Mouse (Mus musculus) ES-E14 (cell line): ENCODE measurements around the gene Cradd. TPM values are rescaled to one million over a fixed set of nuclear protein-coding genes. Genes with fewer than 3 reads are reported as not detected.

Experiments used
- DNase-seq: peaks from one replicate; pipeline ENCODE4 v3.0.0-alpha.2; 2013; ENCODE audit warnings: low read depth, low spot score
- H3K27ac ChIP-seq: 2 replicates; pipeline ENCODE4 v1.5.1; 2012; ENCODE audit warnings: low read depth, mild to moderate bottlenecking, low read length, moderate library complexity, mixed read lengths; ENCODE audit not compliant: poor library complexity, insufficient read depth, severe bottlenecking
- H3K36me3 ChIP-seq: 2 replicates; pipeline ENCODE4 v1.6.1; 2012; ENCODE audit warnings: mild to moderate bottlenecking, low read length, moderate library complexity, mixed read lengths; ENCODE audit not compliant: control insufficient read depth, poor library complexity, insufficient read depth, severe bottlenecking
- H3K4me1 ChIP-seq, 2 experiments: fragments of 150-350 bp in 1 of 2; sonication (generic) in 1 of 2; 2 replicates each; pipeline ENCODE4 v1.6.1; 2012; ENCODE audit warnings: low read length in 2 of 2, mild to moderate bottlenecking in 1 of 2, mixed read lengths in 1 of 2; ENCODE audit not compliant: control insufficient read depth in 2 of 2, insufficient read depth in 2 of 2, poor library complexity in 1 of 2
- H3K4me3 ChIP-seq, 2 experiments: fragments of 150-350 bp in 1 of 2; sonication (generic) in 1 of 2; 2 replicates each; pipeline ENCODE4 v1.5.1; 2012; ENCODE audit warnings: low read length in 2 of 2, low read depth in 1 of 2, mild to moderate bottlenecking in 1 of 2, mixed read lengths in 1 of 2; ENCODE audit not compliant: insufficient read depth in 1 of 2, poor library complexity in 1 of 2, severe bottlenecking in 1 of 2
- H3K9ac ChIP-seq: 2 replicates; pipeline ENCODE4 v1.6.1; 2012; ENCODE audit warnings: low read depth, mild to moderate bottlenecking, low read length, mixed read lengths; ENCODE audit not compliant: poor library complexity, insufficient read depth, severe bottlenecking
- H3K9me3 ChIP-seq: fragments of 150-350 bp; sonication (generic); 2 replicates; pipeline ENCODE4 v1.6.1; 2012; ENCODE audit warnings: low read depth, mild to moderate bottlenecking, low read length; ENCODE audit not compliant: control insufficient read depth, insufficient read depth
- CHD2 ChIP-seq: IDR thresholded peaks from 2 replicates; pipeline ENCODE4 v1.6.1; 2014; ENCODE audit warnings: mild to moderate bottlenecking, low read depth, low read length, inconsistent platforms
- HCFC1 ChIP-seq: IDR thresholded peaks from 2 replicates; pipeline ENCODE4 v1.6.1; 2012; ENCODE audit warnings: low read length, inconsistent platforms, borderline replicate concordance; ENCODE audit not compliant: insufficient read depth
- MAFK ChIP-seq: IDR thresholded peaks from 2 replicates; pipeline ENCODE4 v1.6.1; 2014; ENCODE audit warnings: mild to moderate bottlenecking, low read depth, low read length, inconsistent platforms; ENCODE audit not compliant: insufficient read depth
- ZC3H11A ChIP-seq: IDR thresholded peaks from 2 replicates; pipeline ENCODE4 v1.6.1; 2012; ENCODE audit warnings: low read depth, mild to moderate bottlenecking, inconsistent platforms, low read length, borderline replicate concordance
- ZNF384 ChIP-seq: IDR thresholded peaks from 2 replicates; pipeline ENCODE4 v1.6.1; 2012; ENCODE audit warnings: low read depth, low read length, inconsistent platforms
- in situ Hi-C, 2 experiments: fragments of 600-800 bp; cut with MboI; formaldehyde crosslinking; loops; one replicate each; pipeline ENCODE4 v1.15.1; 2025; ENCODE audit warnings: low sequenced_read_pairs in 2 of 2, inconsistent platforms in 1 of 2; ENCODE audit not compliant: unreplicated experiment in 2 of 2
- total RNA-seq: library from RNA; depleted of rRNA; stranded (reverse); fragments of 300-350 nt; gene quantifications from 2 replicates; pipeline ENCODE4 v1.2.3, GENCODE M21; 2012

Gene Cradd
- total RNA-seq, 1 experiment: 8.4 TPM

DNA sequence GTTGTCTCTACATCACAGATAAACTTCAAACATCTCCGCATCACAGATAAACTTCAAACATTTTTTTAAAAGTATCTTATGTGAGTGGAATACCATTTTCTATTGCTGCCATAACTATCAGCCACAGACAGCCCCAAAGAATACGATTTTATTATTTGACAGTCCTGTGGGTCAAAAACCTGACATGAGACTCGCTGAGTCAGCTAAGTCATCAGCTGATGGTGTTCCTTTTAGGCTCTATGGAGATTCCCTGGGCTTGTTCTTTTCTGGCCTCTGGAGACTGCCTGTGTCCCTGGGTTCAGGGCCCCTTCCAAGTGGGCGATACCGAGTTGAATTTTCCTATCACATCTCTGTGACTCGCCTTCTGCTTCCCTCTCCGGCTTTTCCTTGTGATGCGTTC, 112.3 kb downstream of the Cradd start:
- in situ Hi-C loops: no loop called here
- H3K9ac ChIP-seq: no peak overlapping the region
- TF ChIP-seq MAFK (peak; percentile 77), CHD2 (no peak), HCFC1 (no peak), ZNF384 (no peak)
- H3K4me3 ChIP-seq: no peak overlapping the region
- no peaks in the 10 kb centered on the region for H3K36me3 ChIP-seq
- no peak for DNase-seq
- H3K4me1 ChIP-seq: peaks cover 3 to 7% of the 10 kb centered on the region in 2 experiments; a peak in 1 of 4 replicates
- H3K27ac ChIP-seq: no peak overlapping the region
- H3K9me3 ChIP-seq: no peaks in the 10 kb centered on the region

DNA sequence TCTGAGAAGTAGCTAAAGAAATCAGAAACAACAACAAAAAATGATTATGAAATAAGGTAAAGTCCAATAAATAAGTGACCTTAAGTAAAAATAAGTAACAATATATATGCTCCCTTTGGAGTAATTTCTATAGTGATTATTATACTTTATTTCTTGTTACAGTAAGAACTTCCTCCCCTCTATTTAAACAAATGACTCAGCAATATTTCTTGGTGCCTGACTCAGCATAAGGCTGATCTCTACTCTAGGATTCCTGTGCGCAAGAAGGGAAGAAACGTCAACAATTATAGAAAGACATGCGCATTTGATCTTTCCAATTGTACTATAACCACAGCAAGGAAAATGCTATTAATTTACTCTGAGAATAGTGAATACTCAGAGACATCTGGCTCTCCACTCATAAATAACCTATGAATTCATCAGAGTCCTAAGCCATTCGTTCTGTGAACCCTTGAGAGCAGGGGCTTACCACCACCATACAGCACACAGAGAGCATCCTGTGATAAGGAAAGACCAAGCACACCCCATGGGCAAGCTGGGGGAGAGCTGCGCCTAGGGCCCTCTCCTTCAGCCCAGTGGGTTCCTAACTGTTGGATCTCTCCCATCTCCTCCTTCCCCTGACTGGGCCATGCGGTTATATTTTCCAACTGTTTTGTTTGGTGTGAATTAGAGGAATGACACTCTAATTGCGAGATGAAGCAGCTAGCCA, 113.1 kb downstream of the Cradd start:
- Histone ChIP-seq H3K36me3 (no peaks in the 10 kb centered on the region), H3K4me1 (peaks cover 3 to 7% of the 10 kb centered on the region in 2 experiments; a peak in 1 of 4 replicates), H3K9ac (no peak overlapping the region), H3K9me3 (no peaks in the 10 kb centered on the region), H3K4me3 (no peak overlapping the region), H3K27ac (no peak overlapping the region)
- TF ChIP-seq MAFK: peak; percentile 88
- TF ChIP-seq ZNF384: no peak
- no peak for TF ChIP-seq ZC3H11A
- no peak for TF ChIP-seq CHD2
- no peak for DNase-seq
- in situ Hi-C loops: no loop called here

DNA sequence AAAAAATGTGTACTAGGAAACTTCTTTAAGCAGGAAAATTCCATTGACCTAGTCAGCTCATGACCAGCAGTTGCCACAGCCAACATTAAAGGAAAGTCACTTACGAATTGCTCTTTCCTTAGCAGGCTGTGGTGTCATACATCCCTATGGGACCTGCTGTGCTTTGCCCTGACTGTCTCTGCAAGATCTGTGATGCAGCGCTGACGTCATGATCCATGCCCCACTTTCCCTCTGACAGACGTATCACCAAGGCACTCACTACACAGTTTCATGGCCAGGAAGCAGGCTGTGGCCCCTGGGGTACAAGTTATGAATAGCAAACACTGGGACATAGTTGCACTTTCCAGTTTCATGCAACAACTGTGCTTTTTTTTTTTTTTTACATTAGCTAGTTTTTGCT, 113.8 kb downstream of the Cradd start:
- Histone ChIP-seq H3K27ac (no peak overlapping the region), H3K36me3 (no peaks in the 10 kb centered on the region), H3K4me3 (no peak overlapping the region), H3K4me1 (peaks cover 0 to 4% of the 10 kb centered on the region in 2 experiments; a peak in 1 of 4 replicates), H3K9me3 (no peaks in the 10 kb centered on the region), H3K9ac (no peak overlapping the region)
- no peak for DNase-seq
- in situ Hi-C loops: no loop called here
- TF ChIP-seq MAFK (no peak), CHD2 (no peak), ZNF384 (no peak), HCFC1 (no peak), ZC3H11A (no peak)

DNA sequence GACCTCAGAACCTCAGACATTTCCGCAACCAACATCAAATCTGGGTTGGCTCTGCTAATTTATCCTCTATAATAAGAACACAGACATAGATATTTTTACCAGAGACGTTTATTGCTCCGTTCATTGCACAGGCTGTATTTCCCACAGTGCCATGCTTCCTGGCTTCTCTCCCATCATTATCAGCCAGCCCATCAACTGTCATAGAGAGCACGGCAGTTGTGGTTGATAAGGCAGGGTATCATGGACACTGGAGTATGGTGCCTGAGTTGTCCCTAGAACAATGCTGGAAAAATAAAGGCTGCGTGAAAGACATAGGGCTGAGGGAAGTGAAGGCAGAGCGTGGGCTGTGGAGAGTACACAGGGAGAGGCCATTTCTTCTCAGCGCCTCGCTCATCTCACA, 116.5 kb downstream of the Cradd start:
- no peak overlapping the region for H3K4me3 ChIP-seq
- H3K27ac ChIP-seq: no peak overlapping the region
- no peaks in the 10 kb centered on the region for H3K9me3 ChIP-seq
- no peak for DNase-seq
- in situ Hi-C loops: no loop called here
- peaks cover 1 to 11% of the 10 kb centered on the region in 2 experiments for H3K4me1 ChIP-seq
- H3K36me3 ChIP-seq: no peaks in the 10 kb centered on the region
- no peak overlapping the region for H3K9ac ChIP-seq
- TF ChIP-seq ZNF384 (no peak), HCFC1 (no peak), ZC3H11A (no peak), CHD2 (no peak), MAFK (no peak)

DNA sequence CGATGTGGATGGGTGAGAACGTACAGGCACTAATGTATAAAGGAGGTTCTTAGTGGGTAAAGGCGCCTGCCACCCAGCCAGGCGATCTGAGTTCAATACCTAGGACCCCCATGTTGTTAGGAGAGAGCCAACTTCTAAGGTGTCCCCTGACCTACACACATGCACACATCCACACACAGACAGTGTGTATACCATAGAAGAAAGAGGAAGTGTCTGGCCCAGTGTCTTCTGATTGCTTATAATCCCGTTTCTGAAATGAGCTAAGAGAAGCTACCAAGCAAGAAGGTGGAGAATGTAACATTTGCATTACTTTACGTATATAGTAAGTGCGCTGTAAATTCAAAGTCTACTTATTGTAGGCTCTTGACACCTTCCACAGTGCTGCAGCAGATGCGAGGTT, 122.4 kb downstream of the Cradd start:
- Histone ChIP-seq H3K4me1 (peaks cover 1 to 11% of the 10 kb centered on the region in 2 experiments), H3K27ac (no peak overlapping the region), H3K9ac (no peak overlapping the region), H3K9me3 (no peaks in the 10 kb centered on the region), H3K36me3 (no peaks in the 10 kb centered on the region), H3K4me3 (no peak overlapping the region)
- no peak for TF ChIP-seq ZC3H11A
- TF ChIP-seq HCFC1: no peak
- no peak for TF ChIP-seq MAFK
- no peak for TF ChIP-seq CHD2
- TF ChIP-seq ZNF384: no peak
- no peak for DNase-seq
- in situ Hi-C loops: no loop called here
